17 mouse cellular contexts compared by ENCODE assay signal in the genomic region with DNA sequence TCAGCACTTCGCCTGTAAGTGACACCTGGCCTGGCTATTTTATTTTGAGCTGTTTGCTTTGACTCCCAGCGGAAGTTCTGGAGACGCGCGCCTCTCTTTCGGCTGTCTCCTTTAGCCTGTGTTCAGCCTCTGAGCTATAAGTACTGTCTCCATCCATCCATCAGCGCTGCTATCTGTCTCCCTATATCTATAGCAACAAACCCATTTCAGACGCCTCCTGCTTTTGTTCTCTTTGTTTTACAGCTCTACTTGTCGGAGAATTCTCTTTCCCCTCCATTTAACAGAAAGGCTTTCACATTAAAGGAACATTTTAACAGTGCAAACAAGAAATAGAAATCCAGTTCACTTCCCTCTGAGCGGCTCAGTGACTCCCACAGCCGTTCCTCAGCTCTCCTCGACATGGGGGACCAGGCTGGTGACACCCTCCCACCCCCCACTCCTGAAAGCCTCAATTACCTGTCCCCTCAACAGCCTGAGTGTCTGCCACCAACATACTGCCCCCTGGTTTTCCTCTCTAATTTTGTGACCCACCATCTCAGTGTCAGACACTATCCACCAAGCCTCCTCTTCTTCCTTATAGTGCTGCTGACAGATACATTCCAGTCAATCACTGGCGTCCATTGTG.
DNase-seq lines count a peak whose midpoint lies in the region; ATAC-seq and TF ChIP-seq lines count a peak whose summit lies in the region.
"Had no signal": no experiment of that assay in that cellular context is flagged by ENCODE, and none has a peak within 500 bp of the region (broad histone marks: within the 10 kb centered on the region; RNA-seq: fewer than 3 reads in every experiment).

No protein-coding gene starts in this region.

- 50% methylated on average over 13 of the region's 13 CpGs for WGBS in forebrain, postnatal 0 days
- WGBS in forebrain, embryonic 13.5 days = 49% methylated on average over 13 of the region's 13 CpGs
- WGBS in kidney, postnatal 0 days = 30% methylated on average over 13 of the region's 13 CpGs
- 66% methylated on average over 13 of the region's 13 CpGs for WGBS in embryonic facial prominence, embryonic 14.5 days
- WGBS in olfactory bulb, adult 2 months = 40% methylated on average over 13 of the region's 13 CpGs

- no peak overlapping the region for H3K4me2 ChIP-seq in forebrain, postnatal 0 days (ENCODE audit: low read depth)
- no peak overlapping the region for H3K4me2 ChIP-seq in forebrain, embryonic 13.5 days
- no peak overlapping the region for H3K4me2 ChIP-seq in kidney, postnatal 0 days (ENCODE audit: low read length)
- H3K4me2 ChIP-seq in embryonic facial prominence, embryonic 14.5 days (ENCODE audit: low read depth, low read length) = no peak overlapping the region
- H3K4me2 ChIP-seq: heart, embryonic 11.5 days; lung, embryonic 14.5 days; midbrain, embryonic 15.5 days had no signal

- no peak overlapping the region for H3K9ac ChIP-seq in forebrain, postnatal 0 days
- H3K9ac ChIP-seq in forebrain, embryonic 13.5 days = no peak overlapping the region
- H3K9ac ChIP-seq in kidney, postnatal 0 days (ENCODE audit: low read depth, low read length) = no peak overlapping the region
- H3K9ac ChIP-seq in embryonic facial prominence, embryonic 14.5 days (ENCODE audit: low read depth, low read length) = no peak overlapping the region
- H3K9ac ChIP-seq: lung, embryonic 14.5 days; midbrain, embryonic 15.5 days had no signal

- TF ChIP-seq CTCF in forebrain, postnatal 0 days (IDR thresholded peaks at IDR 0.05; ENCODE audit: low read depth) = no peak
- TF ChIP-seq CTCF in kidney, postnatal 0 days (IDR thresholded peaks at IDR 0.05; ENCODE audit: low read depth) = no peak
- no peak for TF ChIP-seq CTCF in olfactory bulb, adult 2 months (IDR thresholded peaks at IDR 0.05; ENCODE audit: insufficient read depth, low read depth, low read length)

- H3K4me3 ChIP-seq in forebrain, postnatal 0 days (ENCODE audit: low read depth, low read length) = no peak overlapping the region
- H3K4me3 ChIP-seq in forebrain, embryonic 13.5 days = no peak overlapping the region
- H3K4me3 ChIP-seq in kidney, postnatal 0 days (replicated peaks; ENCODE audit: low read depth, low read length) = no peak overlapping the region
- no peak overlapping the region for H3K4me3 ChIP-seq in embryonic facial prominence, embryonic 14.5 days (ENCODE audit: low read depth, low read length)
- H3K4me3 ChIP-seq in olfactory bulb, adult 2 months (ENCODE audit: insufficient read depth, low read depth, low read length) = no peak overlapping the region
- H3K4me3 ChIP-seq: erythroblast, embryonic 14.5 days; midbrain, embryonic 15.5 days had no signal

- intact Hi-C loops in left cerebral cortex, postnatal 10 days (cut with DNase I) = no loop called here

- H3K27me3 ChIP-seq in forebrain, postnatal 0 days (ENCODE audit: insufficient read depth, low read length) = no peaks in the 10 kb centered on the region
- H3K27me3 ChIP-seq in forebrain, embryonic 13.5 days = no peaks in the 10 kb centered on the region
- H3K27me3 ChIP-seq in kidney, postnatal 0 days (ENCODE audit: insufficient read depth, low read length) = no peaks in the 10 kb centered on the region
- H3K27me3 ChIP-seq in embryonic facial prominence, embryonic 14.5 days (replicated peaks; ENCODE audit: control insufficient read depth, insufficient read depth, low read length) = no peaks in the 10 kb centered on the region
- H3K27me3 ChIP-seq: midbrain, embryonic 15.5 days had no signal

- DNase-seq in forebrain, postnatal 0 days = no peak
- peak; percentile 56 for DNase-seq in kidney, postnatal 0 days (ENCODE audit: low spot score)
- no peak for DNase-seq in kidney, postnatal 10 days
- peak; percentile 9 for DNase-seq in embryonic facial prominence, embryonic 14.5 days (ENCODE audit: low spot score)
- DNase-seq in liver = no peak
- no peak for DNase-seq in left cerebral cortex, postnatal 10 days (ENCODE audit: extremely low spot score in 1 of 2, low spot score in 2 of 2)
- DNase-seq: adrenal gland, adult 8-10 months; B cell, adult 2 months; cerebellum, adult 9-10 months; lung, embryonic 14.5 days; thymus, postnatal 25 days had no signal

- no peak for TF ChIP-seq POLR2A in olfactory bulb, adult 2 months (IDR thresholded peaks at IDR 0.05; ENCODE audit: insufficient read depth, low read depth, low read length)

- H3K9me3 ChIP-seq in forebrain, postnatal 0 days (ENCODE audit: low read length) = no peaks in the 10 kb centered on the region
- H3K9me3 ChIP-seq in forebrain, embryonic 13.5 days (replicated peaks) = no peaks in the 10 kb centered on the region
- H3K9me3 ChIP-seq in kidney, postnatal 0 days (replicated peaks; ENCODE audit: low read length) = no peaks in the 10 kb centered on the region
- H3K9me3 ChIP-seq in embryonic facial prominence, embryonic 14.5 days (ENCODE audit: control insufficient read depth, low read length) = no peaks in the 10 kb centered on the region
- H3K9me3 ChIP-seq: midbrain, embryonic 15.5 days had no signal

- no peaks in the 10 kb centered on the region for H3K36me3 ChIP-seq in forebrain, postnatal 0 days (ENCODE audit: insufficient read depth)
- no peaks in the 10 kb centered on the region for H3K36me3 ChIP-seq in forebrain, embryonic 13.5 days (ENCODE audit: poor library complexity, severe bottlenecking)
- H3K36me3 ChIP-seq in kidney, postnatal 0 days (ENCODE audit: insufficient read depth, low read length) = no peaks in the 10 kb centered on the region
- no peaks in the 10 kb centered on the region for H3K36me3 ChIP-seq in embryonic facial prominence, embryonic 14.5 days (ENCODE audit: control insufficient read depth, insufficient read depth, low read length)
- H3K36me3 ChIP-seq: midbrain, embryonic 15.5 days had no signal

- no peaks in the 10 kb centered on the region for H3K4me1 ChIP-seq in forebrain, postnatal 0 days (ENCODE audit: insufficient read depth)
- no peaks in the 10 kb centered on the region for H3K4me1 ChIP-seq in forebrain, embryonic 13.5 days
- H3K4me1 ChIP-seq in kidney, postnatal 0 days (replicated peaks; ENCODE audit: insufficient read depth, low read length) = no peaks in the 10 kb centered on the region
- no peaks in the 10 kb centered on the region for H3K4me1 ChIP-seq in embryonic facial prominence, embryonic 14.5 days (ENCODE audit: control insufficient read depth, insufficient read depth, low read length)
- peaks cover 4% of the 10 kb centered on the region for H3K4me1 ChIP-seq in olfactory bulb, adult 2 months (ENCODE audit: control insufficient read depth, insufficient read depth, low read length)
- H3K4me1 ChIP-seq: midbrain, embryonic 15.5 days had no signal

- no peak overlapping the region for H3K27ac ChIP-seq in forebrain, postnatal 0 days (ENCODE audit: low read depth, low read length)
- no peak overlapping the region for H3K27ac ChIP-seq in forebrain, embryonic 13.5 days
- no peak overlapping the region for H3K27ac ChIP-seq in kidney, postnatal 0 days
- H3K27ac ChIP-seq in embryonic facial prominence, embryonic 14.5 days (replicated peaks; ENCODE audit: low read depth, low read length) = no peak overlapping the region
- H3K27ac ChIP-seq in olfactory bulb, adult 2 months (ENCODE audit: insufficient read depth, low read depth, low read length) = peak overlapping the region; percentile 8; the same call in 1 of the 2 replicates
- H3K27ac ChIP-seq: midbrain, embryonic 15.5 days had no signal

- ATAC-seq in forebrain, postnatal 0 days = 0 out of 2 replicates have a peak, but pooled peaks have one; percentile 53
- ATAC-seq in forebrain, embryonic 13.5 days = no peak
- no peak for ATAC-seq in kidney, postnatal 0 days (replicated peaks; ENCODE audit: low FRiP score, low read depth)
- ATAC-seq in embryonic facial prominence, embryonic 14.5 days (ENCODE audit: low read depth) = no peak
- ATAC-seq: intestine, embryonic 16.5 days; midbrain, embryonic 15.5 days had no signal

Comparison
In these comparisons a context has a peak if more than half of its experiments do, and no peak if none do; other contexts are left out.
1. DNase-seq: peak in kidney, postnatal 0 days (single experiment) and embryonic facial prominence, embryonic 14.5 days (single experiment); none in forebrain, postnatal 0 days (single experiment), kidney, postnatal 10 days (single experiment), liver (single experiment) and left cerebral cortex, postnatal 10 days (0 of 2).